Mouse (Mus musculus) testis, adult 2 months (tissue): ENCODE results near the gene Mrpl45.

Experiments
- CTCF ChIP-seq: fragments of 200-500 bp; IDR thresholded peaks from 2 replicates; pipeline ENCODE4 v1.5.1; 2012; ENCODE audit warnings: low read depth, mild to moderate bottlenecking, inconsistent platforms, low read length, moderate library complexity; ENCODE audit not compliant: control insufficient read depth, insufficient read depth, insufficient replicate concordance
- POLR2A ChIP-seq: fragments of 200-500 bp; IDR thresholded peaks from 2 replicates; pipeline ENCODE4 v1.6.1; 2012; ENCODE audit warnings: low read depth, mild to moderate bottlenecking, inconsistent platforms, low read length, moderate library complexity; ENCODE audit not compliant: control insufficient read depth

DNA sequence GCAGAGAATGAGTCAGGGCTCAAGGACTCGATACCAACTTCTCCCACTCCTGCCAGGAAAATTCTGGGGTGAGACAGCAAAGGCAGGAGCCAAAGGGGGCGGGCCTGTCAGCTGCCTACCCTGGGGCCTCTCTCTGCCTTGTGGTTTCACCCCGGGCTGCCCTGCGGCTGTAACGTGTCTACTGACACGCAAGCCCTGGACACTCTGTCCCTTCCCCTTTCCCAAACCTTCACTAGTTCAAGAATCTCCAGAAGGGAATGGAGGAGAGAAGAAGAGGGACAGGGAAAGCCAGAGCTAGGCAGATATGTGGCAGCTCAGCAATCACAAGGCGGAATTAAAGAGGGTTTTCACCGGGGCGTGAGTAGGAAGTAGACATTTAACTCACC is 6.1 kb upstream of the Mrpl45 start:
- no peak for TF ChIP-seq CTCF
- TF ChIP-seq POLR2A: no peak
